Mouse (Mus musculus): Measurements from ENCODE around the gene Palm3.

DNA sequence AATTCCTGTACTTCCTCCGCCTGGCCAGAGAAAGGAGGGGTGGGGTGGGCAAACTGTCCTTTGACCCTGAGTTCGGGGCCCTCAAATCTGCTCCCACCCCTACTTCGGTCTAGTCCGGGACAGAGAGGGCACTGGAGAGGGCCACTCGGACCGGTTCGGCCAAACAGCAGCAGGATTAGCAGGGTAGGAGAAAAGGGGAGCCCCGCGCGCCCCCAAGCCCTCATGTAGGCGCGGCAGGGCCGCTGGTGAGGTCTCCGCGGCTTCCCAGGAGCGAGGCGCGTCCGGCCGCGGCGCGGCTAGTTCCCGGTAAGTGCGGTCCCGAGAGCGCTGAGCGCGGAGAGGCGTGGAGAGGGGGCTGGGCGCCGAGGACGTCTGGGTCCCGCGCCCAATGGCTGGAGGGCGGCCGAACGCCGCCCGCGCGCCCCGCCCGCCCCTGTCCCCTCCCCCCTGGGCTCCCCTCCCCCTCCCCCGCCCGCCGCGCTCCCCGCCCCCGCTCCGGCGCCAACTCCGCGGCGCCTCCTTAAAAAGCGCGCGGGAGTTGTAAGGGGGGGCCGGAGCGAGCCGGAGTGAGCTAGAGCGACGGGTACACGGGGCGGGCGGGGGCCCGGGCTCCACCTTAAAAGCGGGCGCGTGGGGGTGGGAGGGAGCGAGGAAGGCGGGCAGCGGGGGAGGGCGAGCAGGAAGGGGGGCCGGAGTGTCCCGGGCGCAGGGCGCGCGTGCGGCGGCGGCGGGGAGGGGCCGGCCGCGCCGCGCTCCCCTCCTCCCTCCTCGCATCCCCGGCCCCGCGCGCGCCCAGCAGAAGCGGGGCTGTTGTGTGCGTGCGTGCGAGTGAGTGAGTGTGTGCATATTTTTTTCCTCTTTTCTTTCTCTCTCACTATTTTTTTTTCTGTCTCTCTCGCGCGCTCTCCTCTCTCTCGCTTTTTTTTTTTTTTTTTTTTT is 24.4 kb upstream of the Palm3 start:
- TF ChIP-seq CTCF (IDR thresholded peaks at IDR 0.05; ENCODE audit: insufficient read depth, low read length) (no peak), POLR2A (IDR thresholded peaks at IDR 0.05; ENCODE audit: borderline replicate concordance, extremely low read depth, low read depth, low read length) (peak; percentile 73; the same call in 1 of the 2 replicates)
